ENCODE assay signal across 9 mouse cellular contexts in the genomic region with DNA sequence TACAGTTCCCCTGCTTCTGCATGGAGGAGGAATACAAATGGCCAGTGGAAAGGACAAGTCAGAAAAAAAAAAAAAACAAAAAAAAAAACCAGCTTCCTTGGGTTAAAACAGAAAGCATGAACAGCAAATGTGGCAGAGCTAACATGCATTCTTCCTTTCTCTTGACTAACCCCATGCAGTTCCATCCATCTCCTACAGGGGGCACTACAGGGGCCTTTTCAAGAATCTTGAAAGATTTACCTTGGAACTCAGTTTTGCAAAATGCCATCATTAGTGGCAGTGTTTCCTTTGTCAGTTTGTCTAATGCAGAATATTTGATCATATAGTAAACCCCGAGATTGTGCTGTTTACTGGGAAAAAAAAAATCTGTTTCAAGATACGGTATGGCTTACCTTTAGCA.
A peak's percentile ranks its signal among the peaks of the same experiment; 100 is the strongest.
DNase-seq lines count a peak whose midpoint lies in the region; ATAC-seq and TF ChIP-seq lines count a peak whose summit lies in the region.
"Had no signal": no experiment of that assay in that cellular context is flagged by ENCODE, and none has a peak within 500 bp of the region (broad histone marks: within the 10 kb centered on the region; RNA-seq: fewer than 3 reads in every experiment).

No protein-coding gene starts in this region.

- ATAC-seq in megakaryocyte, adult 5-6 weeks (ENCODE audit: poor library complexity, severe bottlenecking), result no peak

- H3K4me3 ChIP-seq in layer of hippocampus, adult 2 months, result no peak overlapping the region

- H3K27ac ChIP-seq in layer of hippocampus, adult 2 months, result no peak overlapping the region

- TF ChIP-seq CTCF in layer of hippocampus, adult 2 months (conservative IDR thresholded peaks at IDR 0.05), result peak; percentile 69

- peak; percentile 3 for DNase-seq in adrenal gland, postnatal 10 days
- no peak for DNase-seq in adrenal gland, adult 8-10 months
- no peak for DNase-seq in layer of hippocampus, adult 2 months (ENCODE audit: low spot score in 2 of 2)
- DNase-seq in layer of hippocampus, postnatal 36 days, result no peak
- peak; percentile 27 for DNase-seq in right cerebral cortex, postnatal 4 days
- no peak for DNase-seq in right cerebral cortex, postnatal 25 days
- DNase-seq in retina, postnatal 1 day, result peak; percentile 10
- DNase-seq: kidney, adult 11 months had no signal

Comparison
In these comparisons a context has a peak if more than half of its experiments do, and no peak if none do; other contexts are left out.
1. DNase-seq: peak in adrenal gland, postnatal 10 days (single experiment), right cerebral cortex, postnatal 4 days (single experiment) and retina, postnatal 1 day (single experiment); none in adrenal gland, adult 8-10 months (single experiment), layer of hippocampus, adult 2 months (0 of 2), layer of hippocampus, postnatal 36 days (0 of 2) and right cerebral cortex, postnatal 25 days (single experiment).